Mouse (Mus musculus) kidney, adult 9 months (tissue): Measurements from ENCODE around the gene Tcp11l1.

Experiments
- DNase-seq: peaks from one replicate; pipeline ENCODE4 v3.0.0; 2022

The Tcp11l1 gene

GRCm38 (mm10) chr2:104711585-104712485 lies at the start of gene Tcp11l1:
Tcp11l1 (minus strand) TSS chr2:104712169.
- peak; percentile 69 for DNase-seq

- DNase-seq = peak; percentile 61
These were observed 38.6 kb upstream of the Tcp11l1 start for GRCm38 (mm10) chr2:104750611-104751010.

- DNase-seq = peak; percentile 55
These were observed 36.7 kb upstream of the Tcp11l1 start for GRCm38 (mm10) chr2:104748652-104749183.

GRCm38 (mm10) chr2:104746251-104746650 lies 34.3 kb upstream of the Tcp11l1 start:
- no peak for DNase-seq

- peak; percentile 54 for DNase-seq
These were observed 32.0 kb upstream of the Tcp11l1 start for GRCm38 (mm10) chr2:104743971-104744370.

- peak; percentile 87 for DNase-seq
These were observed 31.2 kb upstream of the Tcp11l1 start for GRCm38 (mm10) chr2:104743160-104743559.

- DNase-seq = peak; percentile 94
These were observed 30.7 kb upstream of the Tcp11l1 start, which contains the start of gene Depdc7 for GRCm38 (mm10) chr2:104742741-104743064. Depdc7 (minus strand) TSS chr2:104742878.

GRCm38 (mm10) chr2:104741896-104742740 lies 30.1 kb upstream of the Tcp11l1 start:
- no peak for DNase-seq

GRCm38 (mm10) chr2:104741015-104741758 lies 29.2 kb upstream of the Tcp11l1 start:
- DNase-seq = no peak

- DNase-seq = peak; percentile 24
These were observed 28.4 kb upstream of the Tcp11l1 start for GRCm38 (mm10) chr2:104740248-104740949.

- no peak for DNase-seq
These were observed 27.7 kb upstream of the Tcp11l1 start for GRCm38 (mm10) chr2:104739691-104740090.

- no peak for DNase-seq
These were observed 24.3 kb upstream of the Tcp11l1 start for GRCm38 (mm10) chr2:104736241-104736640.

GRCm38 (mm10) chr2:104732562-104733256 lies 20.7 kb upstream of the Tcp11l1 start:
- peak; percentile 36 for DNase-seq

GRCm38 (mm10) chr2:104732033-104732444 lies 20.1 kb upstream of the Tcp11l1 start:
- DNase-seq = no peak

- DNase-seq = no peak
These were observed 15.4 kb upstream of the Tcp11l1 start for GRCm38 (mm10) chr2:104727369-104727768.

GRCm38 (mm10) chr2:104722021-104722420 lies 10.1 kb upstream of the Tcp11l1 start:
- no peak for DNase-seq

- no peak for DNase-seq
These were observed 5.9 kb upstream of the Tcp11l1 start for GRCm38 (mm10) chr2:104717827-104718226.

- DNase-seq = no peak
These were observed 5.3 kb upstream of the Tcp11l1 start for GRCm38 (mm10) chr2:104717231-104717735.

- no peak for DNase-seq
These were observed 4.3 kb upstream of the Tcp11l1 start, which contains the start of gene Pin1rt1 for GRCm38 (mm10) chr2:104716279-104716678. Pin1rt1 (minus strand) TSS chr2:104716379.

- peak; percentile 61 for DNase-seq
These were observed 2.3 kb upstream of the Tcp11l1 start for GRCm38 (mm10) chr2:104714254-104714691.

- no peak for DNase-seq
These were observed 479 bp upstream of the Tcp11l1 start for GRCm38 (mm10) chr2:104712486-104712809.
